Mouse (Mus musculus): Measurements from ENCODE around the gene Csrp3.

- TF ChIP-seq POLR2A (IDR thresholded peaks at IDR 0.05; ENCODE audit: borderline replicate concordance, control insufficient read depth, low read depth, low read length) (no peak), CTCF (IDR thresholded peaks at IDR 0.05; ENCODE audit: control insufficient read depth, insufficient read depth, low read length) (no peak)
Measured at GRCm38 (mm10) chr7:48851529-48852104, 3.8 kb upstream of the Csrp3 start.

Data from bone marrow, adult 2 months (tissue).